29 mouse cellular contexts compared by ENCODE assay signal in the genomic region with DNA sequence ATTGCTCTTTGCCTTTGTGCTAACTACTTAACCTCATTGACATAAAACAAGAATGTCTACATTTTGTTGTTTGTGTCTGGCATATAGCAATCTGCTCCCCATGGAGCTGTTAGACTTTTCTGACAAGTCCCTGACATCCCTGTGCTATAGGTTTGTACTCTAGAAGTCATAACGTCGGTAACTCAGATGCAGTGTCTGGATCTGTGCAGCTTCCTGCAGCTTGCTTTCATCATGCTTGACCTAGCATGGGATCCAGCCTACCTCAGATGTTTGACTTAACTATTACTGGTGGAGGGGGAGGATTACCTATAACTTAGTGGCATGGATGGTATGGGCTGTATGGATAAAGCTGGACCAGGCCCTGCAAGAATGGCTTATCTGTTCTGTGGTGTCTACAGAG.
A peak's percentile ranks its signal among the peaks of the same experiment; 100 is the strongest.
DNase-seq lines count a peak whose midpoint lies in the region; ATAC-seq lines count a peak whose summit lies in the region.
"Had no signal": no experiment of that assay in that cellular context is flagged by ENCODE, and none has a peak within 500 bp of the region (broad histone marks: within the 10 kb centered on the region; RNA-seq: fewer than 3 reads in every experiment).

No protein-coding gene starts in this region.

- peaks cover 6% of the 10 kb centered on the region; the same call in 1 of the 2 replicates for H3K4me1 ChIP-seq in embryonic facial prominence, embryonic 11.5 days (ENCODE audit: control insufficient read depth, insufficient read depth, low read length)
- H3K4me1 ChIP-seq in embryonic facial prominence, embryonic 10.5 days, result peaks cover 18% of the 10 kb centered on the region
- H3K4me1 ChIP-seq in heart, embryonic 12.5 days (replicated peaks), result peaks cover 8% of the 10 kb centered on the region
- H3K4me1 ChIP-seq in heart, embryonic 15.5 days (replicated peaks), result peaks cover 12% of the 10 kb centered on the region
- H3K4me1 ChIP-seq in intestine, embryonic 15.5 days (replicated peaks), result no peaks in the 10 kb centered on the region

- no peaks in the 10 kb centered on the region for H3K9me3 ChIP-seq in embryonic facial prominence, embryonic 11.5 days (replicated peaks; ENCODE audit: control insufficient read depth, low read length)
- no peaks in the 10 kb centered on the region for H3K9me3 ChIP-seq in embryonic facial prominence, embryonic 10.5 days
- no peaks in the 10 kb centered on the region for H3K9me3 ChIP-seq in heart, embryonic 12.5 days (replicated peaks)
- no peaks in the 10 kb centered on the region for H3K9me3 ChIP-seq in heart, embryonic 15.5 days (replicated peaks)
- no peaks in the 10 kb centered on the region for H3K9me3 ChIP-seq in intestine, embryonic 15.5 days
- H3K9me3 ChIP-seq: embryonic facial prominence, embryonic 13.5 days; forebrain, embryonic 10.5 days; forebrain, embryonic 13.5 days; G1E; hindbrain, embryonic 13.5 days; kidney, embryonic 15.5 days had no signal

- H3K36me3 ChIP-seq in embryonic facial prominence, embryonic 11.5 days (replicated peaks; ENCODE audit: control insufficient read depth, insufficient read depth, low read depth, low read length), result no peaks in the 10 kb centered on the region
- H3K36me3 ChIP-seq in embryonic facial prominence, embryonic 10.5 days (replicated peaks), result peaks cover 14% of the 10 kb centered on the region
- peaks cover 9% of the 10 kb centered on the region; the same call in 1 of the 2 replicates for H3K36me3 ChIP-seq in heart, embryonic 12.5 days
- H3K36me3 ChIP-seq in heart, embryonic 15.5 days, result no peaks in the 10 kb centered on the region
- no peaks in the 10 kb centered on the region for H3K36me3 ChIP-seq in intestine, embryonic 15.5 days
- H3K36me3 ChIP-seq: G1E had no signal

- WGBS in embryonic facial prominence, embryonic 11.5 days, result 79% methylated on average over 2 of the region's 2 CpGs
- WGBS in embryonic facial prominence, embryonic 10.5 days, result 76% methylated on average over 2 of the region's 2 CpGs
- WGBS in heart, embryonic 12.5 days, result 48% methylated on average over 2 of the region's 2 CpGs
- 39% methylated on average over 2 of the region's 2 CpGs for WGBS in heart, embryonic 15.5 days
- WGBS in intestine, embryonic 15.5 days, result 64% methylated on average over 2 of the region's 2 CpGs

- intact Hi-C loops in heart, postnatal 25 days (cut with DNase I), result no loop called here

- 0 out of 2 replicates have a peak, but pooled peaks have one; percentile 18 for ATAC-seq in embryonic facial prominence, embryonic 11.5 days (replicated peaks; ENCODE audit: insufficient number of reproducible peaks, low FRiP score, low TSS enrichment, low read depth)
- no peak for ATAC-seq in heart, embryonic 12.5 days (ENCODE audit: insufficient number of reproducible peaks, low FRiP score)
- no peak for ATAC-seq in heart, embryonic 15.5 days (replicated peaks; ENCODE audit: insufficient number of reproducible peaks, insufficient read depth, low FRiP score, low read depth)
- ATAC-seq in intestine, embryonic 15.5 days, result peak; percentile 55
- no peak for ATAC-seq in CD4-positive, CD25-positive, alpha-beta regulatory T cell, adult 4 months
- ATAC-seq: forebrain, embryonic 13.5 days; forebrain, embryonic 16.5 days; hindbrain, embryonic 16.5 days; Patski had no signal

- no peak for DNase-seq in embryonic facial prominence, embryonic 11.5 days (ENCODE audit: low spot score)
- DNase-seq in embryonic facial prominence, embryonic 10.5 days (ENCODE audit: low spot score), result no peak
- no peak for DNase-seq in heart, postnatal 25 days (ENCODE audit: low spot score)
- DNase-seq in heart, postnatal 4 days, result no peak
- DNase-seq: adrenal gland, postnatal 10 days; adrenal gland, postnatal 36 days; cerebellum, adult 18-20 months; cerebellum, adult 9-10 months; cerebellum, postnatal 14 days; gastrocnemius, postnatal 10 days; gastrocnemius, postnatal 36 days; kidney, adult 11 months; kidney, adult 8-10 months; kidney, postnatal 10 days had no signal

- no peak overlapping the region for H3K9ac ChIP-seq in embryonic facial prominence, embryonic 11.5 days (replicated peaks; ENCODE audit: low read length)
- H3K9ac ChIP-seq in heart, embryonic 12.5 days, result no peak overlapping the region
- no peak overlapping the region for H3K9ac ChIP-seq in heart, embryonic 15.5 days
- no peak overlapping the region for H3K9ac ChIP-seq in intestine, embryonic 15.5 days
- H3K9ac ChIP-seq: embryonic facial prominence, embryonic 13.5 days; forebrain, embryonic 13.5 days; hindbrain, embryonic 13.5 days; kidney, embryonic 15.5 days had no signal

- H3K4me2 ChIP-seq in embryonic facial prominence, embryonic 11.5 days (ENCODE audit: low read depth, low read length), result no peak overlapping the region
- H3K4me2 ChIP-seq in heart, embryonic 12.5 days, result no peak overlapping the region
- no peak overlapping the region for H3K4me2 ChIP-seq in heart, embryonic 15.5 days
- H3K4me2 ChIP-seq in intestine, embryonic 15.5 days (replicated peaks), result no peak overlapping the region
- H3K4me2 ChIP-seq: embryonic facial prominence, embryonic 13.5 days; forebrain, embryonic 13.5 days; hindbrain, embryonic 13.5 days; kidney, embryonic 15.5 days had no signal

- H3K27me3 ChIP-seq in embryonic facial prominence, embryonic 11.5 days (ENCODE audit: control insufficient read depth, insufficient read depth, low read length), result no peaks in the 10 kb centered on the region
- no peaks in the 10 kb centered on the region for H3K27me3 ChIP-seq in embryonic facial prominence, embryonic 10.5 days (replicated peaks; ENCODE audit: low read depth, poor library complexity, severe bottlenecking)
- no peaks in the 10 kb centered on the region for H3K27me3 ChIP-seq in heart, embryonic 12.5 days (replicated peaks)
- H3K27me3 ChIP-seq in heart, embryonic 15.5 days, result no peaks in the 10 kb centered on the region
- H3K27me3 ChIP-seq in intestine, embryonic 15.5 days (replicated peaks), result no peaks in the 10 kb centered on the region
- H3K27me3 ChIP-seq: CH12.LX; embryonic facial prominence, embryonic 13.5 days; forebrain, embryonic 13.5 days; hindbrain, embryonic 13.5 days; kidney, embryonic 15.5 days; Patski had no signal

- no peak overlapping the region for H3K4me3 ChIP-seq in embryonic facial prominence, embryonic 11.5 days (ENCODE audit: low read depth, low read length)
- no peak overlapping the region for H3K4me3 ChIP-seq in embryonic facial prominence, embryonic 10.5 days
- H3K4me3 ChIP-seq in heart, embryonic 12.5 days, result no peak overlapping the region
- H3K4me3 ChIP-seq in heart, embryonic 15.5 days, result no peak overlapping the region
- no peak overlapping the region for H3K4me3 ChIP-seq in intestine, embryonic 15.5 days (replicated peaks)
- H3K4me3 ChIP-seq: embryonic facial prominence, embryonic 13.5 days; erythroblast, embryonic 14.5 days; forebrain, embryonic 10.5 days; forebrain, embryonic 13.5 days; hindbrain, embryonic 13.5 days; kidney, embryonic 15.5 days had no signal

- H3K27ac ChIP-seq in embryonic facial prominence, embryonic 11.5 days (replicated peaks; ENCODE audit: low read depth, low read length), result no peak overlapping the region
- no peak overlapping the region for H3K27ac ChIP-seq in embryonic facial prominence, embryonic 10.5 days (replicated peaks)
- H3K27ac ChIP-seq in heart, embryonic 12.5 days (ENCODE audit: poor library complexity, severe bottlenecking), result peak overlapping the region; percentile 71
- peak overlapping the region; percentile 46 for H3K27ac ChIP-seq in heart, embryonic 15.5 days
- peak overlapping the region; percentile 28; the same call in 1 of the 2 replicates for H3K27ac ChIP-seq in intestine, embryonic 15.5 days
- H3K27ac ChIP-seq: embryonic facial prominence, embryonic 13.5 days; forebrain, embryonic 10.5 days; forebrain, embryonic 13.5 days; hindbrain, embryonic 13.5 days; kidney, embryonic 15.5 days had no signal

Comparison
In these comparisons a context has a peak if more than half of its experiments do, and no peak if none do; other contexts are left out.
1. ATAC-seq: peak in embryonic facial prominence, embryonic 11.5 days (single experiment) and intestine, embryonic 15.5 days (single experiment); none in heart, embryonic 12.5 days (single experiment), heart, embryonic 15.5 days (single experiment) and CD4-positive, CD25-positive, alpha-beta regulatory T cell, adult 4 months (single experiment).
2. H3K27ac ChIP-seq: peak in heart, embryonic 12.5 days (single experiment), heart, embryonic 15.5 days (single experiment) and intestine, embryonic 15.5 days (single experiment); none in embryonic facial prominence, embryonic 11.5 days (single experiment) and embryonic facial prominence, embryonic 10.5 days (single experiment).